Mouse (Mus musculus) embryonic facial prominence, embryonic 10.5 days (tissue): ENCODE results near the gene Nr1h4. TPM values are rescaled to one million over a fixed set of nuclear protein-coding genes. Genes with fewer than 3 reads are reported as not detected.

Experiments used
- DNase-seq: peaks from one replicate; pipeline ENCODE4 v3.0.0-alpha.2; 2017; ENCODE audit warnings: low spot score
- H3K27ac ChIP-seq: fragments of 300-500 bp; sonication (generic); replicated peaks from 2 replicates; pipeline ENCODE4 v1.5.1; 2016; ENCODE audit warnings: mild to moderate bottlenecking
- H3K27me3 ChIP-seq: fragments of 300-500 bp; sonication (generic); replicated peaks from 2 replicates; pipeline ENCODE4 v1.6.1; 2016; ENCODE audit warnings: low read depth, mild to moderate bottlenecking; ENCODE audit not compliant: poor library complexity, severe bottlenecking
- H3K36me3 ChIP-seq: fragments of 300-500 bp; sonication (generic); replicated peaks from 2 replicates; pipeline ENCODE4 v1.6.1; 2016; ENCODE audit warnings: mild to moderate bottlenecking, moderate library complexity
- H3K4me1 ChIP-seq: fragments of 300-500 bp; sonication (generic); 2 replicates; pipeline ENCODE4 v1.6.1; 2016
- H3K4me3 ChIP-seq: fragments of 300-500 bp; sonication (generic); 2 replicates; pipeline ENCODE4 v1.5.1; 2016; ENCODE audit warnings: mild to moderate bottlenecking, moderate library complexity
- H3K9me3 ChIP-seq: fragments of 300-500 bp; sonication (generic); 2 replicates; pipeline ENCODE4 v1.6.1; 2016; ENCODE audit warnings: mild to moderate bottlenecking
- WGBS: fragments of 180-500 bp; shearing (Covaris S2); methylation state at CpG from one replicate; pipeline ENCODE4 v1.1.7; 2016; 5-methylcytosine and 5-hydroxymethylcytosine counted together
- polyA plus RNA-seq: library from polyadenylated mRNA; unstranded; fragments of >200 nt; fragmentation: Nextera tagmentation; extraction: Ambion mirVana; gene quantifications from 2 replicates; pipeline ENCODE4 v1.2.1, GENCODE M21; 2016

Gene Nr1h4
- polyA plus RNA-seq, 1 experiment from 2014 or later, result not detected

- no peak overlapping the region for H3K4me3 ChIP-seq
These were observed 95.9 kb downstream of the Nr1h4 start for GRCm38 (mm10) chr10:89437472-89437871.

GRCm38 (mm10) chr10:89435920-89436319, 97.5 kb downstream of the Nr1h4 start:
- WGBS, result 69% methylated on average over 9 of the region's 9 CpGs
- no peak overlapping the region for H3K27ac ChIP-seq
- no peak for DNase-seq
- peaks cover 25% of the 10 kb centered on the region for H3K36me3 ChIP-seq
- peaks cover 21% of the 10 kb centered on the region for H3K4me1 ChIP-seq
- H3K9me3 ChIP-seq, result no peaks in the 10 kb centered on the region
- H3K4me3 ChIP-seq, result no peak overlapping the region
- peaks cover 39% of the 10 kb centered on the region for H3K27me3 ChIP-seq

More at GRCm38 (mm10) chr10:89437472-89437871, 95.9 kb downstream of the Nr1h4 start:
- 73% methylated on average over 9 of the region's 9 CpGs for WGBS
- Histone ChIP-seq H3K27ac (no peak overlapping the region), H3K36me3 (peaks cover 29% of the 10 kb centered on the region), H3K4me1 (peaks cover 22% of the 10 kb centered on the region), H3K27me3 (peaks cover 39% of the 10 kb centered on the region), H3K9me3 (no peaks in the 10 kb centered on the region)
- DNase-seq, result no peak

- 62% methylated on average over 12 of the region's 12 CpGs for WGBS
- peaks cover 39% of the 10 kb centered on the region for H3K27me3 ChIP-seq
- no peaks in the 10 kb centered on the region for H3K9me3 ChIP-seq
- peaks cover 27% of the 10 kb centered on the region for H3K36me3 ChIP-seq
- H3K27ac ChIP-seq, result no peak overlapping the region
- no peak overlapping the region for H3K4me3 ChIP-seq
- DNase-seq, result no peak
- H3K4me1 ChIP-seq, result peaks cover 21% of the 10 kb centered on the region
These were observed 98.0 kb downstream of the Nr1h4 start for GRCm38 (mm10) chr10:89435413-89435812.

- no peaks in the 10 kb centered on the region for H3K9me3 ChIP-seq
- DNase-seq, result peak; percentile 18
- H3K27ac ChIP-seq, result no peak overlapping the region
- peaks cover 21% of the 10 kb centered on the region for H3K4me1 ChIP-seq
- H3K36me3 ChIP-seq, result peaks cover 33% of the 10 kb centered on the region
- no peak overlapping the region for H3K4me3 ChIP-seq
- peaks cover 37% of the 10 kb centered on the region for H3K27me3 ChIP-seq
- 25% methylated on average over 17 of the region's 17 CpGs for WGBS
These were observed 98.7 kb downstream of the Nr1h4 start for GRCm38 (mm10) chr10:89434509-89435210.

- Histone ChIP-seq H3K9me3 (no peaks in the 10 kb centered on the region), H3K36me3 (peaks cover 43% of the 10 kb centered on the region), H3K27me3 (peaks cover 24% of the 10 kb centered on the region), H3K4me1 (peaks cover 18% of the 10 kb centered on the region), H3K27ac (no peak overlapping the region), H3K4me3 (no peak overlapping the region)
- DNase-seq, result no peak
- 93% methylated on average over 13 of the region's 13 CpGs for whole genome bisulfite sequencing
These were observed 100.6 kb downstream of the Nr1h4 start for GRCm38 (mm10) chr10:89432743-89433142.

- DNase-seq, result no peak
- Histone ChIP-seq H3K9me3 (no peaks in the 10 kb centered on the region), H3K4me1 (peaks cover 15% of the 10 kb centered on the region), H3K27me3 (peaks cover 7% of the 10 kb centered on the region), H3K27ac (no peak overlapping the region), H3K36me3 (peaks cover 53% of the 10 kb centered on the region), H3K4me3 (no peak overlapping the region)
- whole genome bisulfite sequencing, result 89% methylated on average over 7 of the region's 7 CpGs
These were observed 102.6 kb downstream of the Nr1h4 start for GRCm38 (mm10) chr10:89430751-89431150.

GRCm38 (mm10) chr10:89424800-89425393, 108.5 kb downstream of the Nr1h4 start:
- Histone ChIP-seq H3K4me1 (no peaks in the 10 kb centered on the region), H3K9me3 (no peaks in the 10 kb centered on the region), H3K36me3 (peaks cover 66% of the 10 kb centered on the region), H3K27ac (no peak overlapping the region), H3K27me3 (no peaks in the 10 kb centered on the region), H3K4me3 (no peak overlapping the region)
- no peak for DNase-seq
- 91% methylated on average over 11 of the region's 11 CpGs for WGBS

- no peak for DNase-seq
- Histone ChIP-seq H3K36me3 (peaks cover 62% of the 10 kb centered on the region), H3K9me3 (no peaks in the 10 kb centered on the region), H3K4me3 (no peak overlapping the region), H3K4me1 (no peaks in the 10 kb centered on the region), H3K27me3 (no peaks in the 10 kb centered on the region), H3K27ac (no peak overlapping the region)
- 93% methylated on average over 9 of the region's 9 CpGs for WGBS
These were observed 109.2 kb downstream of the Nr1h4 start for GRCm38 (mm10) chr10:89424217-89424616.

- no peak for DNase-seq
- no peak overlapping the region for H3K4me3 ChIP-seq
- 93% methylated on average over 9 of the region's 9 CpGs for WGBS
- no peaks in the 10 kb centered on the region for H3K27me3 ChIP-seq
- no peak overlapping the region for H3K27ac ChIP-seq
- no peaks in the 10 kb centered on the region for H3K9me3 ChIP-seq
- H3K4me1 ChIP-seq, result no peaks in the 10 kb centered on the region
- peaks cover 61% of the 10 kb centered on the region for H3K36me3 ChIP-seq
These were observed 110.1 kb downstream of the Nr1h4 start for GRCm38 (mm10) chr10:89423164-89423778.

- 94% methylated on average over 8 of the region's 8 CpGs for WGBS
- no peak overlapping the region for H3K4me3 ChIP-seq
- no peaks in the 10 kb centered on the region for H3K27me3 ChIP-seq
- H3K27ac ChIP-seq, result no peak overlapping the region
- H3K4me1 ChIP-seq, result no peaks in the 10 kb centered on the region
- H3K36me3 ChIP-seq, result peaks cover 64% of the 10 kb centered on the region
- no peaks in the 10 kb centered on the region for H3K9me3 ChIP-seq
- no peak for DNase-seq
These were observed 110.8 kb downstream of the Nr1h4 start for GRCm38 (mm10) chr10:89422504-89423158.

- Histone ChIP-seq H3K36me3 (peaks cover 77% of the 10 kb centered on the region), H3K27me3 (no peaks in the 10 kb centered on the region)
- WGBS, result 90% methylated on average over 2 of the region's 2 CpGs
These were observed 115.4 kb downstream of the Nr1h4 start for GRCm38 (mm10) chr10:89417966-89418365.

GRCm38 (mm10) chr10:89415478-89415877, 117.9 kb downstream of the Nr1h4 start:
- Histone ChIP-seq H3K27ac (no peak overlapping the region), H3K4me3 (no peak overlapping the region), H3K27me3 (no peaks in the 10 kb centered on the region), H3K4me1 (no peaks in the 10 kb centered on the region), H3K36me3 (peaks cover 79% of the 10 kb centered on the region), H3K9me3 (no peaks in the 10 kb centered on the region)
- no peak for DNase-seq
- WGBS, result 73% methylated on average over 3 of the region's 3 CpGs

More at GRCm38 (mm10) chr10:89417966-89418365, 115.4 kb downstream of the Nr1h4 start:
- no peak overlapping the region for H3K4me3 ChIP-seq
- no peak for DNase-seq
- H3K4me1 ChIP-seq, result no peaks in the 10 kb centered on the region
- no peak overlapping the region for H3K27ac ChIP-seq
- no peaks in the 10 kb centered on the region for H3K9me3 ChIP-seq
